Mouse (Mus musculus): Measurements from ENCODE around the gene Tnfrsf4.

Tnfrsf4 gene

GRCm38 (mm10) chr4:156064510-156064897 is 50.9 kb downstream of the Tnfrsf4 start:
- DNase-seq (ENCODE audit: extremely low read depth, insufficient read length, low spot score), result no peak

- DNase-seq (ENCODE audit: extremely low read depth, insufficient read length, low spot score), result no peak
These were observed 51.7 kb downstream of the Tnfrsf4 start for GRCm38 (mm10) chr4:156065156-156065894.
